Mouse (Mus musculus): ENCODE data around the gene Cga.

- TF ChIP-seq CTCF (IDR thresholded peaks at IDR 0.05; ENCODE audit: low read depth) (peak; percentile 96), EP300 (IDR thresholded peaks at IDR 0.05; ENCODE audit: low read depth) (no peak)
Measured at GRCm38 (mm10) chr4:34922177-34922870, 28.7 kb downstream of the Cga start.
